7 mouse cellular contexts compared by ENCODE assay signal in the genomic region with DNA sequence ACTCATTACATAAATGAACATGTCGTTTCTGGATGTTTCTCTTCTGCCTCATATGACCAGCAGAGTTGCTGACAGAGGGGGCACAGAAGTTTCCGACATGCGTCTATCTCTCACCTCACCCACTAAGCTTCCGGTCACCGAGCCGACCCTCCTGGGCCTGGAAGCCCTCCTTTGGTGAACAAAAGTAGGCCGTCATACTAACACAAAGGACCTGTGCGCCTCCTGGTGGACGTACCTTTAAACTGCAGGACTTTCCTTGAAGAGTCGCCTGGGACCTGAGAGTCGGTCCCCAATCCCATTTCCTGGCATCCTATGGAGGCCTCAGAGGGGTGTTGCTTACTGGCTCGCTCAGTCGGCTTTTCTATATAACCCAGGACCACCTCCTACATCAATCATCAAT. TPM values are rescaled to one million over a fixed set of nuclear protein-coding genes. Genes with fewer than 3 reads are reported as not detected.
DNase-seq lines count a peak whose midpoint lies in the region; ATAC-seq and TF ChIP-seq lines count a peak whose summit lies in the region.

No protein-coding gene starts in this region.

- DNase-seq in G1E (ENCODE audit: low spot score), result no peak
- peak; percentile 77 to 81 for DNase-seq in layer of hippocampus, postnatal 14 days (ENCODE audit: low spot score in 2 of 2)
- DNase-seq in lung, postnatal 4 days, result peak; percentile 77 to 85
- peak; percentile 63 for DNase-seq in spleen, adult 12 weeks (ENCODE audit: low spot score)

- H3K9ac ChIP-seq in heart, embryonic 14.5 days (ENCODE audit: low read length), result no peak overlapping the region

- ATAC-seq in G1E (ENCODE audit: extremely low read depth, insufficient number of reproducible peaks, low FRiP score, poor library complexity, severe bottlenecking), result no peak
- ATAC-seq in heart, embryonic 14.5 days (ENCODE audit: insufficient number of reproducible peaks, insufficient read depth, low FRiP score, low read depth), result no peak

- peak; percentile 51 for TF ChIP-seq CTCF in G1E (IDR thresholded peaks at IDR 0.05; ENCODE audit: low read depth, low read length)
- TF ChIP-seq CTCF in bone marrow macrophage, adult 2 months (IDR thresholded peaks at IDR 0.05; ENCODE audit: low read depth, low read length), result peak; percentile 96
- TF ChIP-seq CTCF in embryonic fibroblast, embryonic 13.5 days (IDR thresholded peaks at IDR 0.05; ENCODE audit: borderline replicate concordance, insufficient read depth, low read length), result peak; percentile 40; the same call in 1 of the 2 replicates

- peaks cover 34% of the 10 kb centered on the region for H3K27me3 ChIP-seq in G1E (ENCODE audit: insufficient read depth, low read length)
- H3K27me3 ChIP-seq in heart, embryonic 14.5 days (ENCODE audit: control insufficient read depth, insufficient read depth, low read length), result no peaks in the 10 kb centered on the region

- H3K4me3 ChIP-seq in G1E (ENCODE audit: low read depth, low read length), result no peak overlapping the region
- H3K4me3 ChIP-seq in bone marrow macrophage, adult 2 months (ENCODE audit: insufficient read depth, low read length), result no peak overlapping the region
- H3K4me3 ChIP-seq in embryonic fibroblast, embryonic 13.5 days (ENCODE audit: insufficient read depth, low read length), result no peak overlapping the region
- no peak overlapping the region for H3K4me3 ChIP-seq in heart, embryonic 14.5 days (ENCODE audit: control insufficient read depth in 1 of 2, insufficient read depth in 1 of 2, low read depth in 1 of 2, low read length in 2 of 2)

- TF ChIP-seq POLR2A in bone marrow macrophage, adult 2 months (IDR thresholded peaks at IDR 0.05; ENCODE audit: borderline replicate concordance, low read depth, low read length), result no peak
- no peak for TF ChIP-seq POLR2A in embryonic fibroblast, embryonic 13.5 days (IDR thresholded peaks at IDR 0.05; ENCODE audit: low read depth, low read length)

- peak overlapping the region; percentile 35; the same call in 1 of the 2 replicates for H3K4me2 ChIP-seq in heart, embryonic 14.5 days (ENCODE audit: low read length)

- WGBS in heart, embryonic 14.5 days, result 7% methylated on average over 13 of the region's 13 CpGs

- H3K27ac ChIP-seq in bone marrow macrophage, adult 2 months (ENCODE audit: insufficient read depth, low read depth, low read length), result no peak overlapping the region
- no peak overlapping the region for H3K27ac ChIP-seq in embryonic fibroblast, embryonic 13.5 days (ENCODE audit: insufficient read depth, low read length)
- no peak overlapping the region for H3K27ac ChIP-seq in heart, embryonic 14.5 days (replicated peaks in 1 of 2; ENCODE audit: control insufficient read depth in 1 of 2, insufficient read depth in 1 of 2, low read depth in 2 of 2, low read length in 2 of 2)

- H3K4me1 ChIP-seq in G1E (ENCODE audit: insufficient read depth, low read depth, low read length), result peaks cover 41% of the 10 kb centered on the region
- peaks cover 7% of the 10 kb centered on the region; the same call in 1 of the 2 replicates for H3K4me1 ChIP-seq in bone marrow macrophage, adult 2 months (ENCODE audit: control insufficient read depth, insufficient read depth, low read length)
- H3K4me1 ChIP-seq in embryonic fibroblast, embryonic 13.5 days (ENCODE audit: control insufficient read depth, insufficient read depth, low read length), result peaks cover 2% of the 10 kb centered on the region; the same call in 1 of the 2 replicates
- H3K4me1 ChIP-seq in heart, embryonic 14.5 days (ENCODE audit: control insufficient read depth in 2 of 2, insufficient read depth in 2 of 2, low read length in 2 of 2), result peaks cover 9% of the 10 kb centered on the region in 2 experiments; a peak in 3 of 4 replicates

- no peaks in the 10 kb centered on the region for H3K9me3 ChIP-seq in G1E (replicated peaks)
- no peaks in the 10 kb centered on the region for H3K9me3 ChIP-seq in heart, embryonic 14.5 days (ENCODE audit: control insufficient read depth, low read length)

- no peaks in the 10 kb centered on the region for H3K36me3 ChIP-seq in G1E (replicated peaks)
- no peaks in the 10 kb centered on the region for H3K36me3 ChIP-seq in heart, embryonic 14.5 days (ENCODE audit: control insufficient read depth, insufficient read depth, low read length)

RNA-seq across cellular contexts. Expression of a gene that starts 11.3 kb away (rescaled TPM):
- total RNA-seq in G1E (2014; fragmentation: Nextera tagmentation) (not detected in 2 replicates), G1E (2017) (0.11 and 0.12 TPM in 2 replicates)
- not detected in 2 replicates for polyA plus RNA-seq in G1E (2012)
- 0.20 TPM in 1 of 2 replicates, not detected in the other for polyA plus RNA-seq in bone marrow macrophage, adult 2 months (2012; ENCODE audit: insufficient read depth, insufficient read length, missing spikeins)
- not detected in 2 replicates for polyA plus RNA-seq in embryonic fibroblast, embryonic 13.5 days (2011; ENCODE audit: insufficient read length, low read depth, missing spikeins)
- 0.09 TPM in 2 replicates for polyA plus RNA-seq in heart, embryonic 14.5 days (2014; fragmentation: Nextera tagmentation; extraction: Ambion mirVana)
- 1 to 10 TPM; 3.2 to 3.8 TPM for total RNA-seq in layer of hippocampus, postnatal 14 days (2021)

RNA-seq across cellular contexts. Expression of a gene that starts 17.3 kb away (rescaled TPM):
- 0.73 TPM in 1 of 2 replicates, not detected in the other for total RNA-seq in G1E (2014; fragmentation: Nextera tagmentation)
- total RNA-seq in G1E (2017), result not detected in 2 replicates
- polyA plus RNA-seq in G1E (2012), result 0.23 and 0.29 TPM in 2 replicates
- polyA plus RNA-seq in bone marrow macrophage, adult 2 months (2012; ENCODE audit: insufficient read depth, insufficient read length, missing spikeins), result not detected in 2 replicates
- polyA plus RNA-seq in embryonic fibroblast, embryonic 13.5 days (2011; ENCODE audit: insufficient read length, low read depth, missing spikeins), result not detected in 2 replicates
- not detected in 2 replicates for polyA plus RNA-seq in heart, embryonic 14.5 days (2014; fragmentation: Nextera tagmentation; extraction: Ambion mirVana)
- not detected for total RNA-seq in layer of hippocampus, postnatal 14 days (2021)

RNA-seq across cellular contexts. Expression of a gene that starts 25.4 kb away (rescaled TPM):
- total RNA-seq in G1E (2014; fragmentation: Nextera tagmentation) (47.3 and 66.3 TPM in 2 replicates), G1E (2017) (42.7 and 51.0 TPM in 2 replicates)
- polyA plus RNA-seq in G1E (2012), result 91.6 and 123 TPM in 2 replicates
- 50.0 and 54.0 TPM in 2 replicates for polyA plus RNA-seq in bone marrow macrophage, adult 2 months (2012; ENCODE audit: insufficient read depth, insufficient read length, missing spikeins)
- polyA plus RNA-seq in embryonic fibroblast, embryonic 13.5 days (2011; ENCODE audit: insufficient read length, low read depth, missing spikeins), result 72.2 and 77.5 TPM in 2 replicates
- 53.2 and 53.5 TPM in 2 replicates for polyA plus RNA-seq in heart, embryonic 14.5 days (2014; fragmentation: Nextera tagmentation; extraction: Ambion mirVana)
- 10 to 100 TPM; 76.2 to 77.7 TPM for total RNA-seq in layer of hippocampus, postnatal 14 days (2021)

Comparison
In these comparisons a context has a peak if more than half of its experiments do, and no peak if none do; other contexts are left out.
1. CTCF ChIP-seq: peak in every context shown above with its lines; median percentile 96 in bone marrow macrophage, adult 2 months; 51 in G1E; 40 in embryonic fibroblast, embryonic 13.5 days.